In the genomic region with DNA sequence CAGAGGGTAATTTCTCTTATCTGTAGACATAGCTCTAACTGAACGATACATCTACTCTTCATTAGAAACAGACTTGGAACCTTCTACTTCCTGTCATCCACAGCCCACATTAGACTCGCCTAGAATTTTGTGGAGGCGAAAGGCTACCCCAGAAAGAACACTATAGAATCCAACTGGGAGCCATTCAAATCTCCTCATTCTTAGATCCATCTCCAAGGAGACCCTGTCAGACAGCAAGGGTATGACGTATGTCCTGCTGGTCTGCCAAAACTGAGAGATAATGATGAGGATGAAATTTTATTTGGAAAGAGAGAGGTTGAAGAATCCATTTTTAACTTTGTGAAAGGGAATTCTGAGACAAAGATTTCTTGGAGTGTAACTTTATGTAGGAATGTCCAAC, we compare ENCODE assay signal across 27 mouse cellular contexts.
A peak's percentile ranks its signal among the peaks of the same experiment; 100 is the strongest.
DNase-seq lines count a peak whose midpoint lies in the region; ATAC-seq and TF ChIP-seq lines count a peak whose summit lies in the region.
"Had no signal": no experiment of that assay in that cellular context is flagged by ENCODE, and none has a peak within 500 bp of the region (broad histone marks: within the 10 kb centered on the region; RNA-seq: fewer than 3 reads in every experiment).

No protein-coding gene starts in this region.

- no peak for DNase-seq in frontal cortex, postnatal 10 days (ENCODE audit: low spot score in 2 of 2)
- peak; percentile 36 for DNase-seq in hindbrain, postnatal 0 days (ENCODE audit: low spot score)
- DNase-seq in midbrain, postnatal 0 days (ENCODE audit: low spot score): peak; percentile 38
- DNase-seq in ovary, postnatal 36 days (ENCODE audit: low spot score): no peak
- DNase-seq: adrenal gland, postnatal 10 days; adrenal gland, postnatal 36 days; B cell, adult 2 months; cerebellum, adult 11 months; cerebellum, adult 2 months; cerebellum, adult 9-11 months; cerebellum, postnatal 25 days; forebrain, postnatal 0 days; gastrocnemius, postnatal 10 days; heart, adult 11 months had no signal

- no peak for TF ChIP-seq CTCF in hindbrain, postnatal 0 days (IDR thresholded peaks at IDR 0.05; ENCODE audit: low read depth)
- TF ChIP-seq CTCF in midbrain, postnatal 0 days (IDR thresholded peaks at IDR 0.05): no peak

- H3K9ac ChIP-seq in hindbrain, postnatal 0 days (replicated peaks; ENCODE audit: low read length): no peak overlapping the region
- H3K9ac ChIP-seq in hindbrain, embryonic 16.5 days (ENCODE audit: low read depth, low read length): no peak overlapping the region
- H3K9ac ChIP-seq in midbrain, postnatal 0 days (replicated peaks; ENCODE audit: low read length, poor library complexity, severe bottlenecking): no peak overlapping the region
- no peak overlapping the region for H3K9ac ChIP-seq in midbrain, embryonic 16.5 days (ENCODE audit: low read depth, low read length)
- H3K9ac ChIP-seq: embryonic facial prominence, embryonic 13.5 days; forebrain, postnatal 0 days; heart, embryonic 12.5 days; heart, embryonic 15.5 days; hindbrain, embryonic 13.5 days had no signal

- no peaks in the 10 kb centered on the region for H3K36me3 ChIP-seq in hindbrain, postnatal 0 days (ENCODE audit: insufficient read depth, low read length)
- no peaks in the 10 kb centered on the region for H3K36me3 ChIP-seq in hindbrain, embryonic 16.5 days (ENCODE audit: control insufficient read depth, insufficient read depth, low read length)
- no peaks in the 10 kb centered on the region for H3K36me3 ChIP-seq in midbrain, postnatal 0 days (ENCODE audit: insufficient read depth, low read length)
- no peaks in the 10 kb centered on the region for H3K36me3 ChIP-seq in midbrain, embryonic 16.5 days (ENCODE audit: control insufficient read depth, insufficient read depth, low read length)
- H3K36me3 ChIP-seq: embryonic facial prominence, embryonic 13.5 days; G1E; heart, embryonic 12.5 days; heart, embryonic 15.5 days; hindbrain, embryonic 10.5 days; hindbrain, embryonic 13.5 days had no signal

- no peak overlapping the region for H3K4me3 ChIP-seq in hindbrain, postnatal 0 days (ENCODE audit: low read length)
- no peak overlapping the region for H3K4me3 ChIP-seq in hindbrain, embryonic 16.5 days (ENCODE audit: low read length)
- H3K4me3 ChIP-seq in midbrain, postnatal 0 days (ENCODE audit: low read depth, low read length): no peak overlapping the region
- H3K4me3 ChIP-seq in midbrain, embryonic 16.5 days (ENCODE audit: low read depth, low read length): no peak overlapping the region
- H3K4me3 ChIP-seq: embryonic facial prominence, embryonic 13.5 days; heart, embryonic 12.5 days; heart, embryonic 15.5 days; hindbrain, embryonic 10.5 days; hindbrain, embryonic 13.5 days had no signal

- no peaks in the 10 kb centered on the region for H3K27me3 ChIP-seq in hindbrain, postnatal 0 days (ENCODE audit: insufficient read depth, low read length)
- no peaks in the 10 kb centered on the region for H3K27me3 ChIP-seq in hindbrain, embryonic 16.5 days (replicated peaks; ENCODE audit: control insufficient read depth, insufficient read depth, low read length)
- H3K27me3 ChIP-seq in midbrain, postnatal 0 days (ENCODE audit: insufficient read depth, low read length): no peaks in the 10 kb centered on the region
- H3K27me3 ChIP-seq in midbrain, embryonic 16.5 days (ENCODE audit: control insufficient read depth, insufficient read depth, low read depth, low read length): no peaks in the 10 kb centered on the region
- H3K27me3 ChIP-seq: CH12.LX; embryonic facial prominence, embryonic 13.5 days; heart, embryonic 12.5 days; heart, embryonic 15.5 days; hindbrain, embryonic 13.5 days; Patski had no signal

- no peak overlapping the region for H3K27ac ChIP-seq in hindbrain, postnatal 0 days
- no peak overlapping the region for H3K27ac ChIP-seq in hindbrain, embryonic 16.5 days (ENCODE audit: low read depth, low read length)
- no peak overlapping the region for H3K27ac ChIP-seq in midbrain, postnatal 0 days (ENCODE audit: low read depth, low read length)
- H3K27ac ChIP-seq in midbrain, embryonic 16.5 days (ENCODE audit: low read length): no peak overlapping the region
- H3K27ac ChIP-seq: embryonic facial prominence, embryonic 13.5 days; heart, embryonic 15.5 days; hindbrain, embryonic 10.5 days; hindbrain, embryonic 13.5 days had no signal

- ATAC-seq in frontal cortex, adult (ENCODE audit: low TSS enrichment): peak; percentile 27; the same call in 1 of the 2 replicates
- peak; percentile 72; the same call in 1 of the 2 replicates for ATAC-seq in hindbrain, postnatal 0 days
- no peak for ATAC-seq in hindbrain, embryonic 16.5 days
- ATAC-seq in midbrain, postnatal 0 days (ENCODE audit: low FRiP score): no peak
- ATAC-seq in midbrain, embryonic 16.5 days: no peak
- ATAC-seq: forebrain, embryonic 14.5 days; forebrain, postnatal 0 days; intestine, postnatal 0 days; Patski had no signal

- 27% methylated on average over 4 of the region's 4 CpGs for WGBS in hindbrain, postnatal 0 days
- 35% methylated on average over 4 of the region's 4 CpGs for WGBS in hindbrain, embryonic 16.5 days
- WGBS in midbrain, postnatal 0 days: 33% methylated on average over 4 of the region's 4 CpGs
- WGBS in midbrain, embryonic 16.5 days: 33% methylated on average over 4 of the region's 4 CpGs

- H3K9me3 ChIP-seq in hindbrain, postnatal 0 days (ENCODE audit: low read length): no peaks in the 10 kb centered on the region
- no peaks in the 10 kb centered on the region for H3K9me3 ChIP-seq in hindbrain, embryonic 16.5 days (ENCODE audit: control insufficient read depth, low read length)
- H3K9me3 ChIP-seq in midbrain, postnatal 0 days (ENCODE audit: low read length): no peaks in the 10 kb centered on the region
- H3K9me3 ChIP-seq in midbrain, embryonic 16.5 days (replicated peaks; ENCODE audit: control insufficient read depth, low read length, poor library complexity, severe bottlenecking): no peaks in the 10 kb centered on the region
- H3K9me3 ChIP-seq: embryonic facial prominence, embryonic 13.5 days; heart, embryonic 12.5 days; heart, embryonic 15.5 days; hindbrain, embryonic 10.5 days; hindbrain, embryonic 13.5 days had no signal

- no peaks in the 10 kb centered on the region for H3K4me1 ChIP-seq in hindbrain, postnatal 0 days (ENCODE audit: insufficient read depth, low read length)
- H3K4me1 ChIP-seq in hindbrain, embryonic 16.5 days (ENCODE audit: control insufficient read depth, insufficient read depth, low read depth, low read length): no peaks in the 10 kb centered on the region
- H3K4me1 ChIP-seq in midbrain, postnatal 0 days (ENCODE audit: insufficient read depth, low read length): no peaks in the 10 kb centered on the region
- H3K4me1 ChIP-seq in midbrain, embryonic 16.5 days (ENCODE audit: control insufficient read depth, insufficient read depth, low read length): no peaks in the 10 kb centered on the region
- H3K4me1 ChIP-seq: heart, embryonic 12.5 days; heart, embryonic 15.5 days; hindbrain, embryonic 10.5 days; hindbrain, embryonic 13.5 days had no signal

- no peak overlapping the region for H3K4me2 ChIP-seq in hindbrain, postnatal 0 days (ENCODE audit: low read depth, low read length)
- H3K4me2 ChIP-seq in hindbrain, embryonic 16.5 days (ENCODE audit: low read length): no peak overlapping the region
- no peak overlapping the region for H3K4me2 ChIP-seq in midbrain, postnatal 0 days (ENCODE audit: low read depth, low read length, poor library complexity, severe bottlenecking)
- H3K4me2 ChIP-seq in midbrain, embryonic 16.5 days (ENCODE audit: low read length): no peak overlapping the region
- H3K4me2 ChIP-seq: embryonic facial prominence, embryonic 13.5 days; heart, embryonic 12.5 days; heart, embryonic 15.5 days; hindbrain, embryonic 13.5 days had no signal

Comparison
In these comparisons a context has a peak if more than half of its experiments do, and no peak if none do; other contexts are left out.
1. ATAC-seq: peak in frontal cortex, adult (single experiment) and hindbrain, postnatal 0 days (single experiment); none in hindbrain, embryonic 16.5 days (single experiment), midbrain, postnatal 0 days (single experiment) and midbrain, embryonic 16.5 days (single experiment).
2. DNase-seq: peak in hindbrain, postnatal 0 days (single experiment) and midbrain, postnatal 0 days (single experiment); none in frontal cortex, postnatal 10 days (0 of 2) and ovary, postnatal 36 days (single experiment).